Mouse (Mus musculus) induced T-regulatory cell, adult 2 months (primary cell): Measurements from ENCODE around the gene Hipk4.
A peak's percentile ranks its signal among the peaks of the same experiment; 100 is the strongest.
"Not testable (repeated sequence)": the region's sequence is repeated elsewhere in the genome, so short reads cannot be mapped to it uniquely, and the experiment has no call there.

Source experiments
- DNase-seq: peaks from one replicate; pipeline ENCODE4 v3.0.0-alpha.2; 2012; ENCODE audit warnings: low read depth

Hipk4 gene

GRCm38 (mm10) chr7:27494659-27495367 lies 28.3 kb upstream of the Hipk4 start:
- not testable (repeated sequence) for DNase-seq

DNA sequence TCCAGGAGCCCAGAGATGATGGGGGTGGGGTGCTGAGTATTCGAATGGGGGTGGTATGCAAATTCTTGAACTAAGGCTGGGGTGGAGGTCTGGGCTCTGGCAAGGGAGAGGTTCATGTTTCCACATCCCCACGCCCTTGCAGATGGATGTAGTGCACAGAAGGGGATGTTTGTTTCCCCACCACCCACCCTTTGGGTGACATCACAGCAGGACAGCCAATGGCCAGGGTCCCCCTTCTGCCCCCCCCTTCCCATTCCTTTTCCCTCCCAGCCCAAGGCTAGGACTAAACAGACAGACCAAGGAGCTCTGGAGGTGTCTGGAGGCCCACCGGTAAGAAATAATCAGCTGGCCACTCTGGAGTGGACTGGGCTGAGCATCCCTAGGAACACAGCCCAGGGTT lies 24.0 kb upstream of the Hipk4 start, which contains the start of gene Prx:
TSS of gene Prx (plus strand) at position 289 of the 400 bp plus-strand sequence.
- no peak for DNase-seq

DNA sequence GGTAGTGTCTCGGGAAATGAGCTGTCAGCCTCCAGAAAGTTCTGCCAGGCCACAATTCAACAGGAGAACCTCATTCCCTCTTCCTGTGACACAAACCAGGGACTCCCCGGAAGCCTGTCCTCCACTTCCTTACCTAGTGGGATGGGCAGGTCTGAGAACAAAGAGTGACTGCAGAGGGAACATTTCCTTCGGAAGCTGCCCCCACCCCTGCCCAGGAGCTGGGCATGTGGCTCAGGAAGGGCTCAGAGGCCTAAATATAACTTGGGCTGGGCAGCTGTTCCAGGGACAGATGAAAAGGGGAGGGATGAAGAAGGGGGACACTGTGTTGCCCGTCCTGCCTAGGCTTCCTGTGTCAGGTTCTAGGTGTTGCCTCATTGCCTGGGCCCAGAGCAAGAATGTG lies 21.4 kb upstream of the Hipk4 start:
- DNase-seq: no peak

- no peak for DNase-seq
Observed at GRCm38 (mm10) chr7:27506765-27507370, 16.2 kb upstream of the Hipk4 start.

- DNase-seq: peak; percentile 100
Observed at GRCm38 (mm10) chr7:27507711-27508647, 15.1 kb upstream of the Hipk4 start.

- DNase-seq: peak; percentile 88
Observed at GRCm38 (mm10) chr7:27508648-27509005, 14.4 kb upstream of the Hipk4 start.

DNA sequence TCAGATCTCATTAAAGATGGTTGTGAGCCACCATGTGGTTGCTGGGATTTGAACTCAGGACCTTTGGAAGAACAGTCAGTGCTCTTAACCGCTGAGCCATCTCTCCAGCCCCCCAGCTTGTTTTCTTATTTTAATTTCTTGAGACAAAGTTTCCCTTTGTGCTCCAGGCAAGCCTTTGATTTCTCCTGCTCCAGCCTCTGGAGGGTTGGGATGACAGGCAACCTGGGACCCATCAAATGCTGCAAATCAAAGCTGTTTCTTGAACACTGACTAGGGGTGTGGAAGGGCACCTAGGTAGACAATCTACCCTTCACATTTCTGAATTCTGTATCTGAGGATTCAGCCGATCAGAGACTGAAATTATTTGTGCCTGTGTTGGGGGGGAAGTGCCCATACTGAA lies 12.3 kb upstream of the Hipk4 start:
- no peak for DNase-seq

GRCm38 (mm10) chr7:27514961-27515360 lies 8.1 kb upstream of the Hipk4 start:
- no peak for DNase-seq

DNA sequence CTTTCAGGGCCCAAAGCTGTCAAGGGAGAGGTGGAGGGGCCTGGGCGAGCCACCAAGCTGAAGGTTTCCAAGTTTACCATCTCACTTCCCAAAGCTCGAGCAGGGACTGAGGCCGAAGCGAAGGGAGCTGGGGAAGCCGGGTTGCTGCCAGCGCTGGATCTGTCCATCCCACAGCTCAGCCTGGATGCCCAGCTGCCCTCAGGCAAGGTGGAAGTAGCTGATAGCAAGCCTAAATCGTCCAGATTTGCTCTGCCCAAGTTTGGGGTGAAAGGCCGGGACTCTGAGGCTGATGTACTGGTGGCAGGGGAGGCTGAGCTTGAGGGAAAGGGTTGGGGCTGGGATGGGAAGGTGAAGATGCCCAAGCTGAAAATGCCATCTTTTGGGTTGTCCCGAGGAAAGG lies 4.8 kb upstream of the Hipk4 start:
- no peak for DNase-seq

DNA sequence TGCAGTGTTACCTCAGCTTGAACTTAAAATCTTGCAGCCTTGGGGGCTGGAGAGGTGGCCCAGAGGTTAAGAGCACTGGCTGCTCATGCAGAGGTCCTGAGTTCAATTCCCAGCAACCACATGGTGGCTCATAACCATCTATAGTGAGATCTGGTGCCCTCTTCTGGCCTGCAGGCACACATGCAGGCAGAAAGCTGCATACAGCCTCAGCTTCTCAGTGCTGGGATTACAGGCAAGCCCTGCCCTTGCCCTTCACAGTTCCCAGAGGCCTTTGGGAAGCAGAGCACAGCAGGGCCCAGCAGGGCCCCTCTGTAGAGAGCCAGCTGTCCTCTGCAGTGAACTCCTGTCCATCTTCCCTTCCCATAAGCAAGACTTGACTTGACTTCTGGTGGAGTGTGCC lies 3.0 kb upstream of the Hipk4 start:
- no peak for DNase-seq

- no peak for DNase-seq
Observed at GRCm38 (mm10) chr7:27520599-27520998, 2.5 kb upstream of the Hipk4 start.

GRCm38 (mm10) chr7:27523805-27524204 lies 738 bp downstream of the Hipk4 start:
- DNase-seq: no peak

DNA sequence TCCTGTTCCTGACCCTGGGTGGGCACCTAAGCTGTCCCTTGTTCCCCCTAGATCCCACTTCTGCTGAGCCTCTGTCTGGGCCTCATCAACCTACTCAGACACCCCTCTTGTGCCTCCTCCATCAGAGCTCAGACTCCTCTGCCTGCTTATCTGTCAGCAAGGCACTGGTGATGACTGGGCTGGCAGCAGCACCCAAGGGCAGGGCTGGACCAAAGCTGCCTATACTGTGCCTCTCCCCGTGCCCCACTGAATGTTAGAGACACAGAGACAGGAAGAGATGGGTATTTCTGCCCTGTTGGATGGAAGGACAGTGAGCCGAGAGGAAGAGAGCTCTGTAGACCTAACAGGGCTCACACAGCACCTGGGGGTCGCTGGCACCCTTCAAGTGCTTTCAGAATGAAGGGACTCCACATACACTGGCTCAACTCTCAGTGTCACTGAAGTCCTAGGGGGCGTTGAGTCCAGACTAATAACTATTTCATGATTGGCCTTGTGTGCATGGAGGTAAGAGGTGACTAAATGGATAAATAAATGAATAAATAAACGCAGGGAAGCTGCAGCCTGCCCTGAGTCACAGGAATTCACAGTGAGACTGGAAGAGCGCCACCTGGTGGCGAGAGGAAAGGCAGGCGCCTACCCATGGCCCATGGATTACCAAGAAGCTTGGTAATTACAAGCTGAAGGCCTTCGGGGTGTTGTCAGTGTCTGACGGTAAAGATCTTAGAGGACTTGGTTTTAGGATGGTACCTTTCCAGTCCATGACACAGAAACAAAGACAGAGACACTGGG lies 3.2 kb downstream of the Hipk4 start:
- DNase-seq: peak; percentile 90

- DNase-seq: no peak
Observed at GRCm38 (mm10) chr7:27529070-27529469, 6.0 kb downstream of the Hipk4 start.

- DNase-seq: no peak
Observed at GRCm38 (mm10) chr7:27530937-27531336, 7.9 kb downstream of the Hipk4 start.

- DNase-seq: no peak
Observed at GRCm38 (mm10) chr7:27531707-27532106, 8.6 kb downstream of the Hipk4 start.

DNA sequence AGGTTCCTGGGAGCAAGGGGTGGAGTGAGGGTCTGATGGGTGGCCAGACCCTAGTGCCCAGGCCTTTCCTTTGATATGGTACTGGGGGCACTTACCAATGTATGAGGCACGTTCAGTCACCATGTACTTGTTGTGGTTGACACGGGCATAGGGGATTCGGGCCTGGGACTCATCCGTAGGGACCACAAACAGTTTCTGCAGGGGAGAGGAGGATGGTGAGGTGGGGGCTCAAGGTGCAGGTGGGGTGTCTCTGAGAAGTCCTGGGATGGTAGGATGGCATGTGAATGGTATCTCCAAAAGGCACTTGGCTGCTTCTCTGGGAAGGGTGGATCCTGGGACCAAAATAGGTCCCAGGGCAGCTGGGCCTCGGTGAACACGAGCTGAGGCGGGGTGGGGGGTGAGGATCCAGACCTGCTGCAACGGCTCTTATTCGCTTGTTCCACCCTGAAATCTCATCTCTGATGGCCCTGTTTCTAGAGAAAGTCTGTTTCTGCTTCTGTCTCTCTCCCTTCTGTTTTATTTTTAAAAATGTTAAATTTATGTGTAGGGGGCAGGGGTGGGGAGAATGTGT lies 9.5 kb downstream of the Hipk4 start:
- DNase-seq: no peak

DNA sequence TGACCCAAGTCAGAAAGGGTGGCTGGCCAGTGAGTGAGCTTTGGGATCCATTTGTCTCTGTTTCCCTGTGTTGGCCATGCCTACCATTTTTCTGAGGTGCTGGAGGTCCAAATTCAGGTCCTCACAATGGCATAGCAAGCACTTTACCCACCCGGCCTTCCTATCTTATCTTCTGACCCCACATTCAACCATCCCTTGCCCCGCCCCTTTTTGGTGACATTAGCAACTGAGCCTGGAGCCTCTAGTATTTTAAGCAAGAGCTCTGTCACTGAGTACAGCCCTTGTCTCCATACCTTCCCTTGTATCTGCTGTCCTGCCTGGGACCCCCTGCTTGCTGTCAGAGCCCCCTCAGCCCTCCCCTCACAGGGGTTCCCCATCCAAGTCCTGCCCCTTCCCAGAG lies 12.3 kb downstream of the Hipk4 start:
- DNase-seq: no peak

DNA sequence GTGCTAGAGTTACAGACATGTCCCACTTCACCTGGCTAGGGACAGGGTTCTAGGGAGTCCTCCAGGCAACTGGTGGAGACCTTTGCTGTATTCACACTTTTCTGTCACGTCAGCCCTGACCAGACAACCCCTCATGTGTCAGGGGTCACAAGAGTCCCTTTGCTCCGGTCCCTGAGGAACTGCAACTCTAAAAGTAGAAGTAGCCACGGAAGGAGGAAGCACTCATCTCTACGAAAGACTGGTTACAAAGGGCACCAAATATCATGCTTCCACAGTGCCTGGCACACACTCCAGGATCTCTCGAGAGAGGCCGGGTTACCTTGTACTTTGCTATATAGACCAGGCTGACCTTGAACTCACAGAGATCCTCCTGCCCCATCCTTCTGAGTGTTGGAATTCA lies 13.6 kb downstream of the Hipk4 start:
- DNase-seq: no peak

DNA sequence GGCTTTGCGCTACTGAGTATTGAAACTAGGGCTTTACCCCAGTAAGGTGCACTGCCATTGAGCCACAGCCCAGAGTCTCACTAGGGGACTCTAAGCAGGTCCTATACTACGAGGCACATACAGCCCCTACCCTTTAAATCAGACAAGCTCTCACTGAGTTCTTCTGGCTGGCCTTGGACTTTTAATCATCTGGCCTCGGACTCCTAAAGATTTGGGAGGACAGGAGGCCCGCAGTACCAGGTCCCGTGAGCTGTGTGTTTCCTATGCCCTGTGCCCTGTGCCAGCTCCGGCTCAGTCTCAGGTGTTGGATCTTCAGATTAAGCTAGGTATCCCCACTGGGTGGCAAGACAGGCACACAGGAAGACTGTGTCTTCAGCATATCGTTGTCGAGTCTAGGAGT lies 14.9 kb downstream of the Hipk4 start:
- no peak for DNase-seq

- no peak for DNase-seq
Observed at GRCm38 (mm10) chr7:27538797-27539196, 15.7 kb downstream of the Hipk4 start.

DNA sequence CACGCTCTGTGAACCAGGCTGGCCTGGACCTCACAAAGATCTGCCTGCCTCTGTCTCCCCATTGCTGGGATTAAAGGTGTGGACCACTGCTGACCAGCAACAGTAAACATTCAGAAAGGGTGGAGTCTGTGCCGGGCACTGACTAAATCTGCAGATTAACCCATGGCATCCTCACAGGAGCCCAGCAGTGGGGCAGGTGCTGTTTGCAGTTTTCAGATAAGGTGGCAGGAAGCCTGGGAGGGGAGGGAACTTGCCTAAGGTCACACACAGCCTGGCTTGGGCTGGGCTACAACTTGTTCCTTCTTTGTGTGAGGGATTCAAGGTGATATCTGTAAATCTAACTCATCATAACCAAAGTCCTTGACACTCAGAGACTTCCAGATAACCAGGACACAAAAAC lies 17.5 kb downstream of the Hipk4 start:
- peak; percentile 42 for DNase-seq
